Mouse (Mus musculus) lung, postnatal 0 days (tissue): ENCODE results near the gene Gm20388. TPM values are rescaled to one million over a fixed set of nuclear protein-coding genes. Genes with fewer than 3 reads are reported as not detected.
A peak's percentile ranks its signal among the peaks of the same experiment; 100 is the strongest.

Source experiments
- ATAC-seq: fragments of 200-750 bp; cut with Nextera tagmentation; 2 replicates; pipeline ENCODE4 v1.8.0; 2017; ENCODE audit warnings: moderate library complexity
- DNase-seq: peaks from one replicate; pipeline ENCODE4 v3.0.0-alpha.2; 2016; ENCODE audit warnings: low spot score
- H3K27ac ChIP-seq: fragments of 300-500 bp; sonication (generic); 2 replicates; pipeline ENCODE4 v1.5.1; 2014; ENCODE audit warnings: antibody characterized with exemption, mild to moderate bottlenecking, low read length, mixed read lengths
- H3K27me3 ChIP-seq: fragments of 300-500 bp; sonication (generic); replicated peaks from 2 replicates; pipeline ENCODE4 v1.6.1; 2014; ENCODE audit warnings: low read length, mixed read lengths; ENCODE audit not compliant: insufficient read depth
- H3K36me3 ChIP-seq: fragments of 300-500 bp; sonication (generic); 2 replicates; pipeline ENCODE4 v1.6.1; 2014; ENCODE audit warnings: low read length, mixed read lengths; ENCODE audit not compliant: insufficient read depth
- H3K4me1 ChIP-seq: fragments of 300-500 bp; sonication (generic); 2 replicates; pipeline ENCODE4 v1.6.1; 2014; ENCODE audit warnings: antibody characterized with exemption, low read depth, low read length, mixed read lengths; ENCODE audit not compliant: insufficient read depth
- H3K4me2 ChIP-seq: fragments of 300-500 bp; sonication (generic); replicated peaks from 2 replicates; pipeline ENCODE4 v1.6.1; 2014; ENCODE audit warnings: low read depth, mild to moderate bottlenecking, low read length, moderate library complexity, mixed read lengths
- H3K4me3 ChIP-seq: fragments of 300-500 bp; sonication (generic); 2 replicates; pipeline ENCODE4 v1.5.1; 2014; ENCODE audit warnings: low read depth, low read length
- H3K9ac ChIP-seq: fragments of 300-500 bp; sonication (generic); replicated peaks from 2 replicates; pipeline ENCODE4 v1.6.1; 2014; ENCODE audit warnings: low read depth, mild to moderate bottlenecking
- H3K9me3 ChIP-seq: fragments of 300-500 bp; sonication (generic); 2 replicates; pipeline ENCODE4 v1.6.1; 2016; ENCODE audit warnings: low read length, mixed read lengths
- CTCF ChIP-seq: IDR thresholded peaks from 2 replicates; pipeline ENCODE4 v1.5.1; 2016; ENCODE audit warnings: antibody characterized with exemption, mild to moderate bottlenecking
- EP300 ChIP-seq: IDR thresholded peaks from 2 replicates; pipeline ENCODE4 v1.6.1; 2016; ENCODE audit warnings: antibody characterized with exemption, mild to moderate bottlenecking, control low read depth
- WGBS: fragments of 180-500 bp; shearing (Covaris S2); extraction: QIAGEN DNeasy Blood & Tissue Kit; methylation state at CpG from one replicate; pipeline ENCODE4 v1.1.7; 2014; 5-methylcytosine and 5-hydroxymethylcytosine counted together
- polyA plus RNA-seq: library from polyadenylated mRNA; unstranded; fragments of >200 nt; fragmentation: Nextera tagmentation; extraction: Ambion mirVana; gene quantifications from 2 replicates; pipeline ENCODE4 v1.2.1, GENCODE M21; 2015

Gene Gm20388
- polyA plus RNA-seq, 1 experiment from 2014 or later: not detected

- Histone ChIP-seq H3K4me2 (no peak overlapping the region), H3K36me3 (no peaks in the 10 kb centered on the region), H3K4me3 (no peak overlapping the region), H3K27ac (no peak overlapping the region), H3K4me1 (no peaks in the 10 kb centered on the region), H3K9ac (no peak overlapping the region), H3K27me3 (no peaks in the 10 kb centered on the region), H3K9me3 (no peaks in the 10 kb centered on the region)
- 66% methylated on average over 8 of the region's 8 CpGs for WGBS
- ATAC-seq (no peak), DNase-seq (no peak)
- no peak for TF ChIP-seq CTCF
- TF ChIP-seq EP300: no peak
These were observed 1048.8 kb downstream of the Gm20388 start for GRCm38 (mm10) chr8:120959470-120959891.

- DNase-seq (no peak), ATAC-seq (no peak)
- Histone ChIP-seq H3K4me1 (no peaks in the 10 kb centered on the region), H3K27me3 (no peaks in the 10 kb centered on the region), H3K27ac (no peak overlapping the region), H3K36me3 (no peaks in the 10 kb centered on the region), H3K4me3 (no peak overlapping the region), H3K9ac (no peak overlapping the region), H3K9me3 (no peaks in the 10 kb centered on the region), H3K4me2 (no peak overlapping the region)
- 92% methylated on average over 5 of the region's 5 CpGs for WGBS
- TF ChIP-seq CTCF (no peak), EP300 (no peak)
These were observed 1052.2 kb downstream of the Gm20388 start for GRCm38 (mm10) chr8:120962606-120963380.

- Histone ChIP-seq H3K4me2 (no peak overlapping the region), H3K4me1 (no peaks in the 10 kb centered on the region), H3K9me3 (no peaks in the 10 kb centered on the region), H3K27ac (no peak overlapping the region), H3K4me3 (no peak overlapping the region), H3K36me3 (no peaks in the 10 kb centered on the region), H3K27me3 (no peaks in the 10 kb centered on the region), H3K9ac (no peak overlapping the region)
- DNase-seq (peak; percentile 16), ATAC-seq (no peak)
- TF ChIP-seq EP300: no peak
- no peak for TF ChIP-seq CTCF
- WGBS: 28% methylated on average over 3 of the region's 3 CpGs
These were observed 1055.9 kb downstream of the Gm20388 start for GRCm38 (mm10) chr8:120966557-120966956.

- DNase-seq: peak; percentile 22
- 37% methylated on average over 6 of the region's 6 CpGs for WGBS
- H3K9me3 ChIP-seq: no peaks in the 10 kb centered on the region
- H3K9ac ChIP-seq: no peak overlapping the region
- no peaks in the 10 kb centered on the region for H3K4me1 ChIP-seq
- no peak for TF ChIP-seq EP300
- no peak for TF ChIP-seq CTCF
- no peak for ATAC-seq
- H3K27me3 ChIP-seq: 0 out of 2 replicates have a peak, but pooled peaks cover 4% of the 10 kb centered on the region
- H3K4me3 ChIP-seq: no peak overlapping the region
- no peak overlapping the region for H3K4me2 ChIP-seq
- H3K36me3 ChIP-seq: no peaks in the 10 kb centered on the region
- no peak overlapping the region for H3K27ac ChIP-seq
These were observed 1057.7 kb downstream of the Gm20388 start for GRCm38 (mm10) chr8:120968308-120968707.

GRCm38 (mm10) chr8:120970346-120970745 is 1059.7 kb downstream of the Gm20388 start:
- Histone ChIP-seq H3K9me3 (no peaks in the 10 kb centered on the region), H3K9ac (no peak overlapping the region), H3K27me3 (0 out of 2 replicates have a peak, but pooled peaks cover 8% of the 10 kb centered on the region)

GRCm38 (mm10) chr8:120971691-120972469 is 1061.2 kb downstream of the Gm20388 start:
- peak overlapping the region; percentile 54 for H3K4me2 ChIP-seq
- 10% methylated on average over 34 of the region's 34 CpGs for WGBS
- TF ChIP-seq EP300 (peak; percentile 81), CTCF (no peak)
- ATAC-seq (peak; percentile 88), DNase-seq (peak; percentile 78)
- peak overlapping the region; percentile 47; the same call in 1 of the 2 replicates for H3K27ac ChIP-seq
- no peaks in the 10 kb centered on the region for H3K9me3 ChIP-seq
- peak overlapping the region; percentile 4; the same call in 1 of the 2 replicates for H3K4me3 ChIP-seq
- H3K27me3 ChIP-seq: 0 out of 2 replicates have a peak, but pooled peaks cover 8% of the 10 kb centered on the region
- H3K4me1 ChIP-seq: no peaks in the 10 kb centered on the region
- no peak overlapping the region for H3K9ac ChIP-seq
- H3K36me3 ChIP-seq: no peaks in the 10 kb centered on the region

More at GRCm38 (mm10) chr8:120970346-120970745, 1059.7 kb downstream of the Gm20388 start:
- Histone ChIP-seq H3K4me1 (no peaks in the 10 kb centered on the region), H3K36me3 (no peaks in the 10 kb centered on the region), H3K27ac (no peak overlapping the region), H3K4me3 (no peak overlapping the region), H3K4me2 (no peak overlapping the region)
- 36% methylated on average over 5 of the region's 5 CpGs for WGBS
- TF ChIP-seq EP300 (no peak), CTCF (peak; percentile 80)
- no peak for ATAC-seq
- peak; percentile 43 for DNase-seq
